Mouse (Mus musculus): ENCODE results near the gene Zbtb40.

DNA sequence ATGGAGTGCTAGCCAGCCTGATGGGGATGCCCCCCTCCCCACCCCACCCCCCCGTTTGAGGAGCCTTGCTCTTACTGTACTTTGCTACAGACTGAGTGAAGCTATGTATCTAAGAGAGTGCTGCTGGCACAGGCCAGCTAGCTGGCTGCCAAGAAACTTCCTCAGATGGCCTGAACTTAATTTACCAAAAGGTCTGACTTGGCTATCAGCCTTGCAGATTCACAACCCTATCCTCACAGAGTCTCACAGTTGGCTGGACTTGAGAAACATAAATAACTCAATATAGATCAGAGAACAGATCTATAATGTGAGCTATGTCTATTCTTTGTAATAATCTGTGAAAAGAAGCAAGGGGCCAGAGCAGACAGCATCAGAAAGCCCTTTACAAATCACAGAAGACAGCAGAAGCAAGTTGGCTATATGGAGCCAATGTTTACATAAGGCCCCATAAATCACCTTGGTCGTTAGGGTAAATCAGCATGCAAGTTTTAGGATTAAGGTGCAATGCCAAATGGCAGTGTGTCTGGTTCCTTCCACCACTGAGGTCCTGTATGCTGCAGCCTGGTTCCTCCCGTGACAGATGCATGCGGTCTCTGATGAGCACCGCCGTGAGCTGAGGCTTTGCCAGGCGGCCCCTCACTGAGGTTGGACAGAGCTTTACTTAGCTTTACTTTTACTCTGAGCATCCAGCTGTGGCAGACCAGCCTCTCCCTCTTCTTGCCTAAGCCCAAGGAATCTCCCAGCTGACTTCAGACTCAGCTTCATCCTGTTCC, 15.3 kb downstream of the Zbtb40 start:
- TF ChIP-seq CTCF (IDR thresholded peaks at IDR 0.05; ENCODE audit: extremely low read depth, insufficient read depth, insufficient read length, insufficient replicate concordance) (no peak), POLR2A (IDR thresholded peaks at IDR 0.05; ENCODE audit: low read depth, low read length) (no peak)

Measured in spleen, adult 2 months (tissue).